Mouse (Mus musculus) ES-Bruce4 (cell line): ENCODE results near the gene Adgrg5.

Source experiments
- CTCF ChIP-seq: IDR thresholded peaks from one replicate; pipeline ENCODE4 v1.8.1; 2011; ENCODE audit warnings: low read depth, low read length
- EP300 ChIP-seq: IDR thresholded peaks from 2 replicates; pipeline ENCODE4 v1.6.1; 2011; ENCODE audit warnings: low read depth, low read length; ENCODE audit not compliant: insufficient read depth

GRCm38 (mm10) chr8:94962201-94962600 lies 38.7 kb downstream of the Adgrg5 start:
- no peak for TF ChIP-seq CTCF
- TF ChIP-seq EP300 = no peak
